Mouse (Mus musculus) lung, postnatal 14 days (tissue): ENCODE data around the gene Itgb6.

Source experiments
- DNase-seq: peaks from one replicate; pipeline ENCODE4 v3.0.0; 2021

Itgb6 gene

DNA sequence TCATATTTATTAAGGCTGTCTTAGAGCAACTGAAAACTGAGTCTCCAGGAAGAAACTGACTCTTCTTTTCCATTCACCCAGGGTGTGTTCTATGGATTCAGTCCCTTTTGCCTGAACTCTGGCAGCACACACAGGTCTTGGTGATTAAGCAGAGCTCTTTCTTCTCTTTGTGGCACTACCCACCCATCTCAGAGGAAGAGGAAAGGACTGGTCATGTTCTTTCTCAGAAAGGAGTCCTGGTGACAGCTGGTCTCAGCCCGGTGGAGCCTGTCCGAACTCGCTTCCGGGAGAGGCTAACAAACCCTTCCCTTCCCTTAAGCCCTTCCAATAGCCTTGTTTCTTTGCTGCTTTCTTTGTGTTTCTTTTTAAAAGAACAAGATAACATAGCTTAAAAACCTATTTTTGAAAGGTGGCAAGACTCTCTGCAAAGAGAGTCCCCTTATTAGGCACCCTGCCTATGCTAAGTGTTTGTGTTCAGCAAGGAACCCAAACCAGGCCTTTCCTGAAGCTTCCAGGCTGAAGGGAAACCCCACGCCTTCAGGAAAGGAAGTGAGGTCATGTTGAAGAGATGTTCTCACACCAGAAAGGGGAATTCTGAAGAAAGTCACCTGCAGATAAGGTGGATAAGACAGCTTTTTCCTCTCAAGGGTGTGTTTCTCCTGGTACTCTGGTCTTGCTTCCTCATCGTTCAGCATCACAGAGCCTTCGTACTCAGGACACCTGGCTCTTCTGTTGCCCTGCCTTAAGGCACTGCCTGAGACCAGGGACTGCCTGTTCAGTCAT is 11.2 kb downstream of the Itgb6 start:
- DNase-seq, result no peak

DNA sequence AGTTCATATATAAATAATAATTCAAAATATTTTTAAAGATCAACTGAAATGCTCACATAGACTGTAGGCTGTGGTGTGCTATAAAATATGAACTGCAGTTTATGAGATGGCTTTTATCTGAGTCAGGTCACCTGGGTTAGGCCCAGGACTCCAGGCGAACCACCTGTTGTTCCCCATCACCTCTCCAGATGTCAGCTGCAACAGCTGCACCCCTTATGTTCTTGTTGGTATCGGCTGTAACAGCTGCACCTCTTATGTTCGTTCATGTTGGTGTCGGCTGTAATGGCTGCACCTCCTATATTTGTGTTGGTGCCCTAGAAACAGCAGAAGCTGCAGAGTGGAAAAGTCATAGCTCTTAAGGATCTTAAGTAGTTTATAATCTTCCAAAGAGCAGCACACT is 12.1 kb downstream of the Itgb6 start:
- no peak for DNase-seq

DNA sequence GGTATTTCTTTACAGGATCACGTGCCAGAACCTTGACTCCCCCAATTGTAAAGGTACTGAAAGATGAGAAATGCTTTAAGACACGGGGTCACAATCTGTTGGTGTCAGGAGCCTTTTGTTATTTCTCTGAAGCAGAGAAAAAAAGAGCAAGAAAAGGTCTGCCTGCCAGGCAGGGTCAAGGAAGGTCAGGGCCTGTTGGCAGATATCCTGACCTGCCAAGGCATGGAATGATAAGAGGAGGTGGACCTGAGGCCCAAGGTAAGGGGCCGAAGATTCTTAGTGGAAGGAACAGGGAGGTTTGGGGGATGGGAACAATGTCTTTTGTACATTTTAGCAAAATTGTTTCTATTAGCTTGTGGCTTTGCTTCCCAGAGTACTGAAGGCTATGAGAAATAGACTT is 13.8 kb downstream of the Itgb6 start:
- no peak for DNase-seq

DNA sequence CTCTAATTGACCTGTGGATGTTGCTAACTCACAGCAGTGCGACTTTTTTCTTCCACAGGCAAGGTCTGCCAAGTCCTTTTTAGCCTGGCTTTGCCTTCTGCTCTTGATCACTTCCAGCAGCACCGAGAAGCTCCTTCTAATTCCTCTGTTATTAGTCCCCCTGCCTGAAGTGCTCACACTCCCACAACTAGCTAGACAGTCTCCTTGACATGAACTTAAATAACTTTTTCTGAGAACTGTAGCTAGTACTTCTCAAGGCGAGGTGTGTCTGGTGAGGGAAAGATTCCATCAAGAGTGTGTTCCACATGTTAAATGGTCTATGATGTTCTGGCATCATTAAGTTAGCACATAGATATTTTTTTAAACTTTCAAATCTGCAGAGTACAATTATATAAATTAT is 15.6 kb downstream of the Itgb6 start:
- DNase-seq, result no peak

DNA sequence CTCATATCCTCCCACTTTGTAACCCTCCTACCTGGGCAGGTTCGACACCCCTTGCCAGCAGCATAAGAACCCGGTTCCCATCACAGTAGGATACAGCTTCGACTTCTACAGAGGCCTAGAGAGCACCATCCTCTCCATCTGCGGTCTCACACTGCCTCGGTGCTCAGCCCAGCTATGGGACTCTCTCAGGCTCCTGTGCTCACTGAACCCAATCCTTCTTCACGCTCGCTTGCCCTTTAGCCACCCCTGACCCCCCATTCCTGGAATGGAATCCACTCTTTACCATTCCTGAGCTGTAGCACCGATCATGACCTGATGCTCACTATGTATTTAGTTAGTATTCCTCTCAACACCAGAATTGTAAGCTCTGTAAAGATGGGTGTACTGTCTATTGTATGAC is 17.0 kb downstream of the Itgb6 start:
- no peak for DNase-seq

DNA sequence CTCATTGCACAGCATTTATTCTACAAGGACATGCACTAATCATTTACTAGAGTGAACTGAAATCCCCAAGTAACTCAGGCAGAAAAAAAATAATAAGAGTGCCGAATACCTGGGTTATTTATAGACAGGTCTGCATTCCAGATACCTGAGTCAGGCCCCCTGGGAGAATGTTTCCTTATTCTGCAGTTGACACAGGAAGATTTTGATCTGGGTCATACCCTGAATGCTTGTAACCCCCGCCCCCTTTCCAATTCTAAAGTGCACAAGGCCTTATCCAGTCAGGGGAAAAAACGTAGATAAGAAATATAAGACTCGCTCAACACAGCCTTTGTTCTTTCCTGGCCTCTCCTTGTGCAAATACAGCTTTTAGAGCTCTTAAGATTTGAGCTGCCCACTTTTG is 19.1 kb downstream of the Itgb6 start:
- DNase-seq, result peak; percentile 61

DNA sequence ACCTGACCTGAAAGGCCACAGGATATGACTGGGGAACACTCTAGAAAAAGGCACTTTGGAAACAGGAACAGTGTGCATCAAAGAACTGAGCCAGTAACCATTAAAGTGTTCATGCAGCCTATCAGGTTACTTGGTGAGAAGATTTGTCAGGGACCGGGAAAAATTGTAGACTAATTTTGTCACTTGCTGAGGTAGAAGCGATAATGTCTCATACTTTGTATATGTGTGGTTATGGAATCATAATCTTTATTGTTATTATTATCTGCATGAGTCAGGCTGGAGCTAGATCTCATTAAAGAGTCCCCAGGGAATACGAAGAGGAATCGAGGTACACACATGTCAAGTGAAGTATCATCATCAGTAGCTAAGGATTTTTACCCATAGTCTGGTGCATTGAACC is 21.5 kb downstream of the Itgb6 start:
- DNase-seq, result no peak

DNA sequence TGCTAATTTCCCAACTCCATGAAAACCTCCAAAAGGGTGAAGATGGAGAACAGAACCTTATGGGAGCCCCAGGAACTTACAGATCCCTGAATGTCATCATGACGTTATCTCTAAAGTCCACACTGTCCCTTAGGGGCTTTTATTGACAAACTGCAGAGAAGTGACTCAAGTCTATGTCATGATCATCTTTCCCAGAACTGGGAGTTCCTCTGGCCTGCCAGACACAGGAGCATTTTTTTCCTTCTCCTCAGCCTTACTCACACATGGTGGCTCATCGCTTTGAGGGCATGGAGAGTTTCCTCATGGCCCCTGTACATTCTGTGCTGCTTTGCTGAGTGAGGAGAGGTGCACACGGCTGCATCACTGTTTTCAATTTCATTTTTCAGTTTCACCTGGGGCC is 22.4 kb downstream of the Itgb6 start:
- DNase-seq, result no peak

DNA sequence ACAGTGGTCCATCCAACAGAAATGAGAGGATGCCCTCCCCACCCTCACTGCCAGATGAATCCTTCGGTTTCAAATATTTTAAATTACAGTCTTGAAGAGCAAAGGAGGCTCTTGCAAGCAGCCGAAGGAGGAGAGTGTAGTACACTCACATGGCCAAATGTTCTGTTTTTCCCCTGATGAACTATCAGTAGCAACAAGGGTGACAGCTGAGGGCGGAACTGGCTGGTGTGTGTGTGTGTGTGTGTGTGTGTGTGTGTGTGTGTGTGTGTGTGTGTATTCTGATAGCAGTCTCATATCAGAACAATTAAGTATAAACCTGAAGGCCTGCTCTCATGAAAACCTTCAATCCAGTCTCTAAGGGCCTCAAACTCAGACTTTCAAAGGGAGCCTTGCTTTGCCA is 22.9 kb downstream of the Itgb6 start:
- no peak for DNase-seq

DNA sequence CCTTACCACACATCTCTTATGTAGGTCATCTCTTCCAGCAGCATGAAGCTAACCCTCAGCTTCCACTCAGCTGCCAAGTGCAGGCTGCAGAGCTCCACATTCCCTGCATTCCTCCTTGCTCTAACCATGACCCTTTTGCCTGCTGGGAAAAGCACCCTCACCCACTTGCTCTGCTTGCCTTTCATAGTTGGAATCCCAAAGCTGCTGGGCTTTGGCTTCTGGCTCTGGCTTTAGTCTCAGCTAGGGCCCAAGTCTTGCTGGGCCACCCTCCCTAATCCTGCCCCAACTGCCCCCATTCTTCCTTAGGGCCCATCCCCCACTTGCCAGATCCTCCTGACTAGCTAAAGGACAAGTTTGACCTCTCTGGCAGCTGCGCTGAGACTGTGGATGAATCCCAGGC is 24.3 kb downstream of the Itgb6 start:
- peak; percentile 45 for DNase-seq

DNA sequence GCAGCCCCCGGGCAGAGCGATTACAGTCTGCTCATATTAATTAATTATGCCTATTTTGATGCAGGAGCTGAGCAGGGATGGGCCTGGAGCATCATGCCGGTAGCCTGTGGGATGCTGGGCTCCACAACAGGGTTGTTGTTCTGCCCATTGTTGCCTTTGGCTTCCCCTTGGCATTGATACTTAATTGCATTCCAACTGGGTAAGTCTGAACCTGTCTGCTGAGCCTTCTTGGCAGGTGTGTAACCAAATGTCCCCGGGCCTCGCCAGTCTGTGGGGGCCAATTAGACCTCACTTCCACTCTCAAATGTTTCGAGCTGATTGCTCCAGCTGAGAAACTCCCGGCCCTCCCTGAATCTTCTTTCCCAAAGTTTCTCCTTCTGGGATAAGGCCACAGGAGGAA is 24.9 kb downstream of the Itgb6 start:
- no peak for DNase-seq

DNA sequence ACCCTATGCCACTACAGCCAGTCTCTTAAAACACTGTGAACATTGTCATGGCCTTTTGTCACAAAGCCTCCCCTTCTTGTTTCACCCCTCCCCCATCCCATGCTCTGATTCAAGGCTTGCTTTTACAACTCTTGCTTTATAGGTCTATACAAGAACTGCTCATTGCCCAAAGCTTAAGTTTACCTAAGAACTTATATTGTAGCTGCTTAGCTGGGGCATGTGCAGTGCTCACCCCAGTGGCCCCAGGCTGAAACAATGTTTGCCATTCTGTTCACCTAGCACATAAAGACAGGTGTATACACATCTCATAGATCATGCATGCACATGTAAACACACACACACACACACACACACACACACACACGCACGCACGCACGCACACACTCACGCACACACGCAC is 25.9 kb downstream of the Itgb6 start:
- DNase-seq, result no peak

DNA sequence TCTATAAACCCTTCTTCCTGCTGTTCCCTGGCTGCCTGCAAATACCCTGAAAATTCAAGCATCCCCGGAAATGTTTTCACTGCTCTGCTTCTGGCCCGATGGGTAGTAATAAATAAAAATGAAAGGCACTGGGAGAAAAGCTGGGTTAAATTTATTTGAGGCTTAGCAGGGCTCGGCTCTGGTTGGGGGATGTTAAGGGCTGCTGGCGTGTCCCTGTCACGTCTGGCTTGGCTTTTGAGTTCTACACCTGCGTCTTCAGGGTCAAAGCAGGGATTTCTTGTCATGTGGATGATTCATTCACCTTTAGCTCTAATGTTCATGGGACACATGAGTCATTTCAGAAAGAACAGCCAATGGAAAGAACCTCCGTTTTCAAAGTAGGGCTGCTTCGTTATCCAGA is 26.7 kb downstream of the Itgb6 start:
- DNase-seq, result no peak

DNA sequence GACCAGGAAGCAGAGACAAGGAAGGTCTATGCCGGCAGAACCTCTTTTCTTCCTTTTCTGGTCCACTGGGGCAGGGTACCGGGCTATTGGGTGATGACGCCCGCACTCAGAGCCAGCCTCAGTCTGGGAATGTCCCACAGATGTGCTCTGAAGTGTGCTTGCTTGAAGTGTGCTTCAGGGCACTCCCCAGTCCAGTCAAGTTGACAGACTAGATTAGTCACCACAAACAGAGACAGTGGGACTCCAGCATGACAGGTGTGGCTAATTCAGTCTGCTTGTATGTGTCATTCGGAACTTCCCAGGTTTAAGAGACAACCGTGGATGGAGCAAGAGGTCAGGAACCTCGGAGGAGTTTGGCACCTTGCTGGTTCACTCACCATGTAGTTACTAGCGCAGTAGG is 27.9 kb downstream of the Itgb6 start:
- DNase-seq, result peak; percentile 51

DNA sequence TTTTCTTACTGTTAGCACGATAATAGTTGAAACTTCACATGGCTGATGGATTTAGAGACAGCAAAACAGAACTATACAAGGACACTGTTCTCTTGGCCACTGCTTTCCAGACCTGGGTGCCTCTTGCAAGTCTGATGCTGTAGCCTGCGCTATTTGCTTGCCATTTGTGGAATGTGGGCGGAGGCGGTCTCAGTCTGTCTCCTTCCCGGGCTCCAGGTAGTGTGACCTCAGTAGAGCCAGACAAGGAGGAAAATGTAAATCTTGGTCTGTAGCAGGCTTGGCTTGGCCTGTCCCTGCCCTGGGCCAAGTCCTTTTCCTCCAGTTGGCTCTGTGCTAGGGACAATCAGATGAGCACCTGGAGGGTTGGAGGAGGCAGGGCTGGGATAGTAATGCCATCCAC is 30.2 kb downstream of the Itgb6 start:
- peak; percentile 38 for DNase-seq

DNA sequence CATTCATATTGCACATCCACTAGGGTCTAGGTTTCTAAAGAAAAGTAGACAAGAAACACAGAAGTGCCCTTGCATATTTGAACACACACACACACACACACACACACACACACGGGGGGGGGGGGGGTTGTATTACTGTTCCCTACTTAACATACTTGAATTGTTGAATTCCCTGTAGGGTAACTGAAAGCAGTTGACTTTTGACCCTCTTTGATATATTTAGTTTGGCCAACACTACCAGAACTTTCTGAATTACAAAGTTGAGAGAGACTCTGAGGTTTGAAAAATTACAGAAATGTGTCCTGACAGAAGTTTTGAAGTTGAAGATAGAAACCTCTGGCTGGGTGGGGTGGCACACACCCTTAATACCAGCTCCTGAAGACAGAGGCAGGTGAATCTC is 32.2 kb downstream of the Itgb6 start:
- no peak for DNase-seq

DNA sequence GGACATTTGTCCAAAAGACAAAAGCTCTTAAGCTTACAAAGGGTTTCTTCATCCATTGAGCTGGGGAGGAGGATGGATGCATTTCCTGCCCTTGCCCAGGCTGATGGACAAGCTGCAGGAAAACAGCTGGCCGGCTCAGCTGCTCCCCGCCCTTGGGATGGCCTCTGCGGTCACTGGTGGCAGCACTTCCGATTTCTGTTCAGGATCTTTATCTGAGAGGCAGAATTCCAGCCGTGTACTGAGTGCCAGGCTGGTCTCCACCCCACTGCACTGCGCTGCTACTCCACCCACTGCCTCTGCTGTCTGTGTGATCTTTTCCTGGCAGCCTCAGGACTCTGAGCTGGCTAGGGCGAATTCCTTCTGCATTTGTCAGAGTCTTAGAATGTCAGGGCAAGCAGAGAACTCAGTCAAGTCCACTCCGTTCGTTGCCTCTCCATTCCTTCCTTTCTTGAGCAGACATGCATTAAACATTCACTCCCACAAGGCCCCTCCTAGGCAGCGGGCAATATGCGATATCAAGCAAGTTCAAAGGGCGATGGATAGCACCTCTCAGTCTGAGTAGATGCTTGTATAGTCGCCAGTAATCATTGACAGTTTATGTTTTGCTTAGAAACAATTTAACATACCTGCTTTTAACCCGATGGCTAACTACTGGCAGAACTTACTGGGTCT is 33.4 kb downstream of the Itgb6 start:
- peak; percentile 78 for DNase-seq

DNA sequence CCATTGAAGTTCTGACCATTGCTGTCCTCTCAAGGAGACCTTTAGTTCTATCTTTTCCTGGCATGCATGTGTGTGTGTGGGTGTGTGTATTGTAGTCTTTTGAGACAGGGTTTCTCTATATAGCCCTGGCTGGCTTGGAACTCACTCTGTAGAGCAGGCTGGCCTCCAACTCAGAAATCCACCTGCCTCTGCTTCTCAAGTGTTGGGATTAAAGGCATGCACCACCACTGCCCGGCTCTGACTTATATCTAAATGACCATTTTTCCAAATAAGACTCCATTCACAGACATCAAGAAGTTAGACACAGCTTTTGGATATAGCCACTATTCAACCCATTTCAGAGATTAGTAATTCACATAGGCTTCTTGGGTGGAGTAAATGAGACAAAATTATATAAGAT is 34.3 kb downstream of the Itgb6 start:
- DNase-seq, result no peak

DNA sequence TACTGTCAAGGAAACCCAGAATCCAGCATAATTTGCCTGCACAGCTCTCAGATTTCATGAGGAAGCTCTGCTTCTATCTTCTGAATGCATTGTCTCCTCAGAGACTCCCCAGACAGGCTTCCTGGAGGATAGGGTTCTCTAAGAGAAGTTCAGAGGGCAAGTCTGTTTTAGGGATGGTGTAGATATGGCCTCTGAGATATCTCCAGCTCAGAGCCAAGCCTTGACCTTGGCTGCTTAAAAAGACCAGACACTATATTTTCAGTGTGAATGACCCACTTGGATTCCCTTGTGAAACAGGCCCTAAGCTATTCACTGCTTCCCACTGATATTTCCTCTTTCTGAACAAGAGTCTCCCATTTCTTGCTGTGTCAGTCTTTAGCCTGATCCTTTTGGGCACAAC is 36.5 kb downstream of the Itgb6 start:
- no peak for DNase-seq

DNA sequence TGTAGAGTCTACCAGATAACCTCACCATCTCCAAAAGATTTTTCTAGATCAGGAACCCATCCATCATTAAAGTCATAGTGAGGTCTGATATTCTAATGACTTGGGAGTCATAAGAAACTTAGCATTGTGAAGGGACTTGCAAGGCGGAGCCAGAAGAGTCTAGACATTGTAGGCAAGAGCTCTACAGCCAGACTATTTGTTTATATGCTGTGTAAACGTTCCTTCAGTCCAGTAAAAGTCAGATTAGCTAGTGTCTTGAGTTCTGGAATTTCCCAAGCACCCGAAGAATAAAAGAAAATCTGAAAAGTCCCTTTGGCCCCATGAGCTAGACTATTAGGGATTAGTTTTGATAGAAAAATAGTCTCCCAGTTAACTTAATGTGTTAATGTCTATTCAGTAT is 38.3 kb downstream of the Itgb6 start:
- DNase-seq, result no peak

DNA sequence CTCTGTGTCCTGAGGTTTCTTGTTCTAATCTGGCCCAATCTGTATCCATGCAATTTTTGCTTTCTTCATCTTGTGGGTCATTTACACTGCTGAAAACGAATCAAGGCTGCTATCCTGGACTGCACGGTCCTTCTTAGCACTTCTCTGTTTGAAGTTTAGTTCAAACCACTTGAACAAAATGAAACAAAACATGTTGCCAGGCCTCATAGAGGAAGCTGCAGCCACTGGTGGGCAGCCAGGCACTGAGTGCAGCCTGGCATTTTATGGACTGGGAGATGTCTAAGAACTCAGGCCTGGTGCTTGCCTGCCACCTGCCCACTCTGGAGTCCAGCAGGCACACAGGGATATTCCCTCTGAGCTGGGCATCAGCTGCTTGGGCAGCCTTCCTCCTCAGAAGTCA is 39.9 kb downstream of the Itgb6 start:
- DNase-seq, result no peak

DNA sequence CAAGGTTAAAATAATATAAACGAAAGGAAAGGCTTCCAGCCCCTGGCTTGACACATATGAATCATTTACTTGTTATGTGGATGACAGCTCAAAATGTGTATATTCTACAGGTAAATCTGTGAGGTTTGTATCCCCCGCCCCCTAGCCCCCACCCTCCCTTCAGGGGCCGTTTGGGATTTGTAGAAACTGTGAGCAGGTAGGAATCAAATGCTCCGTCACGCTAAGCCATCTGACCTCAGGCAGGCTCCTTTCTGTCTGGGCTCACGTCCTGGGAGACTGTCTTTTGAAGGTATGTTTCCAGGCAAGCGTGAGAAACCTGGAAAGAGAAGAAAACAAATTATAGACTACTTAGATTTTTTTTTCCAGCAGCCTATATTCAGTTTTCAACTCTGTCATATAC is 48.0 kb downstream of the Itgb6 start:
- DNase-seq, result no peak

DNA sequence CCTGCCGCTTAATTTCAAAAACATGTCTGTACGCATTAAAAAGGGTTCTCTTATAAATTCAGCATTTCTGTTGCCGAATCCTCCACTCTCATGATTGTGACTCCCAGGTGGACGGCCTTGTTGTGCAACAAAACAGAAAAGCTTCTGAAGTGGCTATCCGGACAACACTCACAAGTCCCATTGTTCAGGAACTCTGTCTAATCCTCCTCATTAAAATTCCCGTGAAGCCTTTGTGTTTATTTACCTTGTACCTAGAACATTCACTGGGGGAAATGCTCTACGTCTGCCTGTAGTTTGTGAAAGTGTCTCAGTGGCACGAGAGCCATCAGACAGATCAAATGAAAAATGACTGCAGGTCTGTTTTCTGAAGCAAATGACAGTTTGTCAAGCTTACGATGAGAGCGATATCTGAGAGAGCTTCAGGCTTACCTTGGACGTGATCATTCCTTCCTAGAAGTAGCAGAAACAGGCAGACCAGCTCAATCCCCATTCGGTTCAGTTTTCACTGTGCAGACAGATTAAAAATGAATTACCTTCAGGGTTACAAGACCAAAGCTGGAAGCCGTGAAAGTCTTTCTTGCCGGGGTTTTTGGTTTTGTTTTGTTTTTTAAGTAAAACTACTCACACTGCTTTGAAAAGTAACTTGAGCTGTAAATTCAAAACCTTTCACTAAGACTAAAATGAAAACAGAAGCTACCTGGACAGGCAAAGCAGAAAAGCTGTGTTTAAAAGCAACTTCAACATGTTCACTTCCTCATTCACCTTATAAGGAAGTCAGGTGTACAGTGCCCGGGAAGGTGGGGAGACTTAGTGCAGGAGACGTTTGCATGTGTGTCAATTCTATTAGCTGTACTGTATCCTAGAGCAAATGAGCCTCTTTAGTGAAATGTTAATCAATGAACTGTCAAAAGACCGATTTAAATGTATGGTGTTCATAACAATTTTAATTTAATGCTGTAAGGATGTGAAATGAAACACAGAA is 49.2 kb downstream of the Itgb6 start:
- no peak for DNase-seq

DNA sequence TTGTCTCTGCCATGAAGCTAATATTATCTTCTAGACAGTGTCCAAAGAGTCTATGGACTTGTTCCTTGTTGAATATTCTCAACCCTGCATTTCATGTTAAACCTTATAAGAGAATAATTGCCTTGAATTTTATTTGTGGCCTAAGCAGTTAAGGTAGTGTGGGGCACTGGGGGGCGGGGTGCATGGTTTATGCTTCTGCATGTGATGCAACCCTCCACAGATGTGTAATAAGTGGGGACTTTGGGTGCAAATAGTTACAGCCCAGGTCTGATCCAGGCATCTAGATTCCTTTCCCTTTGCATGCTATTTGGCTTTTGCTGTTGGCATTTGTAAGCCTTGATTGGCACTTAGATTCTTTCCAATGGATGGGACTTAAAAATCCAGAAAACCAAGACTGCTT is 51.2 kb downstream of the Itgb6 start:
- DNase-seq, result no peak
